Mouse (Mus musculus): ENCODE results near the gene Ccdc92b.

Ccdc92b gene

GRCm38 (mm10) chr11:74613428-74613827, 6.0 kb upstream of the Ccdc92b start:
- no peak for DNase-seq

GRCm38 (mm10) chr11:74615571-74615970, 3.8 kb upstream of the Ccdc92b start:
- DNase-seq, result no peak

- no peak for DNase-seq
These were observed 523 bp downstream of the Ccdc92b start for GRCm38 (mm10) chr11:74619956-74620300.

- DNase-seq, result no peak
These were observed 2.7 kb downstream of the Ccdc92b start for GRCm38 (mm10) chr11:74621974-74622669.

GRCm38 (mm10) chr11:74623693-74624092, 4.3 kb downstream of the Ccdc92b start:
- DNase-seq, result peak; percentile 36 to 58

- DNase-seq, result no peak
These were observed 5.9 kb downstream of the Ccdc92b start for GRCm38 (mm10) chr11:74625333-74625732.

- no peak for DNase-seq
These were observed 8.1 kb downstream of the Ccdc92b start for GRCm38 (mm10) chr11:74627481-74627880.

- no peak for DNase-seq
These were observed 12.7 kb downstream of the Ccdc92b start for GRCm38 (mm10) chr11:74631880-74632789.

- DNase-seq, result peak; percentile 87
These were observed 15.3 kb downstream of the Ccdc92b start for GRCm38 (mm10) chr11:74634490-74635275.

- peak in 1 of 2 experiments; percentile 29 for DNase-seq
These were observed 18.1 kb downstream of the Ccdc92b start for GRCm38 (mm10) chr11:74637486-74637885.

GRCm38 (mm10) chr11:74637971-74638790, 18.8 kb downstream of the Ccdc92b start:
- peak; percentile 84 to 85 for DNase-seq

GRCm38 (mm10) chr11:74638791-74639411, 19.5 kb downstream of the Ccdc92b start:
- no peak for DNase-seq

- DNase-seq, result no peak
These were observed 20.2 kb downstream of the Ccdc92b start for GRCm38 (mm10) chr11:74639628-74640027.

- no peak for DNase-seq
These were observed 28.6 kb downstream of the Ccdc92b start for GRCm38 (mm10) chr11:74647966-74648365.

- no peak for DNase-seq
These were observed 29.3 kb downstream of the Ccdc92b start for GRCm38 (mm10) chr11:74648676-74649075.

GRCm38 (mm10) chr11:74649095-74649646, 29.8 kb downstream of the Ccdc92b start, which contains the start of gene Cluh:
Gene Cluh, plus strand, starts transcription at chr11:74649495.
- peak; percentile 98 for DNase-seq

GRCm38 (mm10) chr11:74649647-74650551, 30.5 kb downstream of the Ccdc92b start:
- peak in 1 of 2 experiments; percentile 67 for DNase-seq

- no peak for DNase-seq
These were observed 31.2 kb downstream of the Ccdc92b start for GRCm38 (mm10) chr11:74650576-74651100.

GRCm38 (mm10) chr11:74652791-74653191, 33.4 kb downstream of the Ccdc92b start:
- DNase-seq, result peak; percentile 31 to 43

- no peak for DNase-seq
These were observed 34.0 kb downstream of the Ccdc92b start for GRCm38 (mm10) chr11:74653385-74653784.

All from cerebellum, postnatal 14 days (tissue).